Mouse (Mus musculus) heart, postnatal 36 days (tissue): Measurements from ENCODE around the gene Cd200r1. TPM values are rescaled to one million over a fixed set of nuclear protein-coding genes. Genes with fewer than 3 reads are reported as not detected.

Experiments
- DNase-seq, 2 experiments: peaks; one replicate each; pipeline ENCODE4 v3.0.0; 2021 to 2022
- intact Hi-C: fragments of 180-260 bp; cut with DNase I; formaldehyde crosslinking; loops from one replicate; pipeline ENCODE4 v1.15.1; 2025
- total RNA-seq, 2 experiments: library from RNA; stranded (reverse); gene quantifications; 2 replicates each; pipeline ENCODE4 v1.2.3; 2021

The Cd200r1 gene
- under 1 TPM in 1 of 2 experiments, not detected in 1; 0.41 TPM for total RNA-seq

DNA sequence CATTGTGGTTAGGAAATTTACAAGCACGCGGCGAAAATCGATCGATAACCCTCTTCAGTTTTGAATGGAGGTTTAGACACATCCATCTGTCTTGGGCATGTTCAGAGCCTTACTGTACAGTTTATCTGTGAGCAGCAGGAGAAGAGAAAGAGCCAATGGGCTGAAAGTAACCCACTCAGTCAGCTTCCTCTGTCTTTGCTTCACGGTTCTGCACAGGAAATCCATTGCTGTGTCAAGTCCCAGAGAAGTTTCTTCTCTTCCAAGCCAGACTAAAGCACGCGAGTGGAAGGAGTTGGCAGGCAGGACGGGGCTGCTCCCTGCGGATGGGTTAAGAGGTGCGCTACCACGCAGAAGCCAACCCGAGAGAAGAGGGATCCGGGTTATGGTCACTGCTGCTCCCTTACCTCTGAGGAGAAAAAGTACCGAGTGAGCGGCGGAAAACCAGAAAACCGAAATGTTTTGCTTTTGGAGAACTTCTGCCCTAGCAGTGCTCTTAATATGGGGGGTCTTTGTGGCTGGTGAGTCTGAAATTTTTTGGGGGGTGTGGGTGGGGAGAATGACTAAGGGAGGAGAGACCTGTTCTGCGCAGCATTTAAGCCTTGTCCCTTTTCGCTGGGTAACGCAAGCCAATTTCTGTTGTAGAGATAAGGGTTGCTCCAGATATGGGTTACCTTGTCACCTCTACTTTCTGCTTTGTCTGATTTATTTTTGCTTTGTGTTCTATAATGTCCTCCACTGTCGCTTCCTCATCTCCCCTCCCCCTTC lies at the start of gene Cd200r1:
Cd200r1 (plus strand) TSS at position 182 of the 765 bp plus-strand sequence.
- peak in 1 of 2 experiments; percentile 13 for DNase-seq
- intact Hi-C loops: loop anchor here (5.0 kb wide), 3 partner anchors 197 to 377 kb away; no protein-coding TSS in a partner anchor

DNA sequence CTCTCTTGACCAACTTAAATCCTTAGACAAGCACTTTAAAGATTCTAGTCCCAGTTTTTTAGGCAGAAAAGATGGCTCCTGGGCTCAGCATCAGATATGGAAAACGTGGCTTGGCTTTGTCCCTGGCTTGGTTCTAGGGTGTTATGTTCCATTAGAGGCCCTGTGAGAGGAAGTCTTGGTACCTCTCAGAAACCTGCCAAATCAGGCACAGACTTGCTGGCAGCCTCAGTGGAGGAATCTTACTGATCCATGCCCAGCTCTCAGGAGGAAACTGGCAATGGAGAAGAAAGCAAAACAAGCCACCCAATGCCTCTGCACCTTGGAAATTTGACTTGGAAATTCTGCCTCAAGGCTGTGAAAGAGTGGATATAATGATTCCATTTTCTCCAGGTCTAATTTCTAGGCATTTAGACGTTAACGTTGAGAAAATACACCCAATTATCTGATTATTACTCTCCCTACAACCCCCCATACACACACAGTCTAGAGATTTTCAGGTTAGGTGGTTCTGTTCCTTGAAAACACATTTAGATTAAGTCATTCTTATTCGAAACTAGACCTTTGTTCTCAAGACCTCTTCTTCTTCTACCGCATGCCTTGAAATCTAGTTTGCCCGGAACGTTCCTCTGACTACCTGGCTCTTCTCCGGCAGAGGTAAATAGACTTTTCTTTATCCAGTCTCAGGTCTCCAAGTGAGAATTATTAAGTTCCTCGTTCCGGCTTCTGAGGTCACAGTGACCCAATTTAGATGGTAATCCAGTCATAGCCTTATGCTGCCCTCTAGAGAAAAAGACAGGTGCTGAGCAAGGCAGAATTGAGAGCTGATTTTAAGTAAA lies 49.0 kb upstream of the Cd200r1 start:
- peak in 1 of 2 experiments; percentile 24 for DNase-seq
- intact Hi-C loops: loop anchor here (10.0 kb wide), 1 partner anchor 232 kb away; no protein-coding TSS in a partner anchor

DNA sequence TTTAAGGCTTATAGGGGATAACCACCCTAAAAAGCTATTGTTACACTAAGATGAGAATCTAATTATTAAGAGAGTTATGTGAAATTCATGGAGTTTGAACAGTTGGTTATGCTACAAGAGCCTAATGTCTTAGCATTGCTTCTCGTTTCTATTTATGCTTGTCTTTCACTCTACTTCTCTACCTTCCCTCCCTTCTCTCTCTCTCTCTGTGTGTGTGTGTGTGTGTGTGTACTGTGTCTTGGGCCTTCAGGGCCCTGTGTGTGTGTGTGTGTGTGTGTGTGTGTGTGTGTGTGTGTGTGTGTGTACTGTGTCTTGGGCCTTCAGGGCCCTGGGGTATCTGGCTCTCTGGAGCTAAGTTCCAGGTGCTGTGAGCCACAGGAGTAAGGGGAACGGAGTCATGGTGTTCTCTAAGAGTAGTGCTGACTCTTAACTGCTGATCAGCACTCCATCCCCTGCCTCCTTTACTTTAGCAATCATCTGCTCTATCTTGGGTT lies 48.3 kb upstream of the Cd200r1 start:
- no peak for DNase-seq
- intact Hi-C loops: loop anchor here (10.0 kb wide), 1 partner anchor 232 kb away; no protein-coding TSS in a partner anchor

DNA sequence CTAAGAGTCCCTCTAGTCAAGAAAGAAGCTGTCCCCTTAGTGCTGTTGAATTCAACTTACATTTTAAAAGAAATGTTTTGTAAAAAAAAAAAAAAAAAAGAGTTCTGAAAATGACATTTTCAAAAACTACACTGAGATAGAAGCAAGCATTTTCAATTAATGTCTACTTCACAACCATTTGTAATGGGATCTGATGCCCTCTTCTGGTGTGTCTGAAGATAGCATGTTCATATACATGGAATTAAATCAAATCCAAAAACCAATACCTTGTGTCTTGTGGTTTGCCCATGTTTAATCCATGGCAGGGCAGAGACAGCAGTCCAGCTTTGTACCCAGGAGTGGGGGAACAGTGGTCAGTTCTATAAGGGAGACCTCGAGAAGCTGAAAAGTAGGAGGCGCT lies 47.7 kb upstream of the Cd200r1 start:
- intact Hi-C loops: loop anchor here (10.0 kb wide), 1 partner anchor 233 kb away; no protein-coding TSS in a partner anchor
- no peak for DNase-seq

DNA sequence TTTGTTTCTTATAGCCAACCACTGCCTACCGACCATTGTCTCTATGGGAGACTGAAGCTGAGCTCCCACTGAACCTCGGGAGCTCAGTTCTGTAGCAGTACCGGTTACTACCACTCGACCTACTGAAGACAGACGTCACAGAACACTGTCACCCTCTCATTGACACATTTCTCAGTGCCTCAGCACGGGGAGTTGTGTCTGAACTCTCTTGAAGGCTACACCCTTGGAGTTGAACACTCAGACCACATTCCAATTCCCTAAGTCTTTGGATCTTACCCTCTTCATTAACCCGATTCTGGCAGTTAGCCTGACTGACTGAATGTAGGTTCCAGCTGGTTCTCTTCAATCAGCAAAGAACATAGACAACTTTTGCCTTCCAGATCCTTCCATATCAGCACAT lies 46.2 kb upstream of the Cd200r1 start:
- DNase-seq: no peak
- intact Hi-C loops: loop anchor here (10.0 kb wide), 1 partner anchor 235 kb away; no protein-coding TSS in a partner anchor

DNA sequence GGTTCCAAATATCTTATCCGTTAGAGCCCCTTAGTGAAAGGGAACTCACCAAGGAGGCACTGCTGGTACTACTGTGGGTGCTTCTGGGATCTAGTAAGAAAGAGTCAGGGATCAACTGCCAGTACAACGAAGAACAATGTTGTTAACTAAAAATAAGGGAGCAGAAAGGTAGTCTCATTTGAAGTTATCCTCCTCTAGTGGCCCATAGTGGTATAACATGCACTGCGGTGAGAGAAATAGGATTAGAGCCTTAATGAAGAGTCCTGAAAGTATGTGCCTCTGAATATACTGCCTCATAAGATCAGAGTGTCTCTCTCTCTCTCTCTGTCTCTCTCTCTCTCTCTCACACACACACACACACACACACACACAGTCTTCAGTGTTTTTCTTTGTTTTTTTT lies 45.0 kb upstream of the Cd200r1 start:
- DNase-seq: no peak
- intact Hi-C loops: loop anchor here (10.0 kb wide), 1 partner anchor 374 kb away; the partner anchor contains the start of gene Ccdc80

DNA sequence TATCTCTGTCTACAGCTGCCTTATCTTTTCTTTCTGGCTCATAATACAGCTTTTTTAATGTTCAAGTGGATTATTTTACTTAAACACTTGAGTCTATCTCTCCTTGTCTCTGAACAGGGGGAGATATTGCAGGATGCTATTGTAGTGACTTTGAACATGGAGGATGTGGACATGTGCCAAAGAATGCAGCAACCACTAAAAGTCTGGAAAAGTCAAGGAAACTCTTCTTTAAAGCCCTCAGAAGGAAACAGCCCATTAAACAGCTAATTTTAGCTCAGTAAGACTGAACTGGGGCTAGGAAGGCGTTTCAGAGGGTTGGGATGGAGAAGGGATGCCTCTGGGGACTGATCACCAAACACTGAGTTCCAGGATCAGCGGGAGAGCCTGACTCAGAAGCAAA lies 42.9 kb upstream of the Cd200r1 start:
- no peak for DNase-seq
- intact Hi-C loops: loop anchor here (10.0 kb wide), 1 partner anchor 372 kb away; the partner anchor contains the start of gene Ccdc80

DNA sequence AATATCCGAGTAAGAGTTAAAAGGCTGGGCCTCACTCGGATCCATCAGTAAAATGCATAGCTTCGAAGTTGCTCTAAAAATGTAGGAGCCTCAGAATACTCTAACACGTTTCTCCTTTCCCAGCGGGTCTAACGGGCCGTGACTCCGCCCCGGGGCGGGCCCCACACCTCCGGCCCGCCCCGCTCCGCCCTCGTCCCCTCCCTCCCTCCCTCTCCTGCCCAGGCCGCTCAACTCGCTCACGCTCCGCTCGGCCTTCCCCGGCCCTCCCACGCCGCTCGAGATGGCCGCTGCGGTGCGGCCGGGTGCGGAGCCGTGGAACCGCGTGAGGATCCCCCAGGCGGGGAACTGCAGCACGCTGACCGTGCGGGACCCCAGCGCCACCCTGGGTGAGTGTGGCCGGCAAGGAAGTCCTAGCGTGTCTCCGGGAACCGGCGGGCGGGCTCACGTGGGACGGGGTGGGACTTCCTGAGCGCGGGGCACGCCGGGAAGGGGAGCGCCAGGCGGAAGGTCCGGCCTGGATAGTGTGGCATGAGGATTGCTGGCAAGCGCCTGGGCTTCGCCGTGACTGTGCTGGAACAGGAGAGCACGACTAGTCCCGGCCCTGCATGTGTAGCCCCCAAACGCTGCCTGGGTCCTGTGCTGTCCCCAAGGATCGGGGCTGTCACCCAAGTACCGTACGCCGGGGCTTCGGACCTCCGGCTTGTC lies 41.3 kb upstream of the Cd200r1 start, which contains the start of gene Nepro:
Nepro (plus strand) TSS at position 219 of the 705 bp plus-strand sequence.
- intact Hi-C loops: loop anchor here (10.0 kb wide), 1 partner anchor 371 kb away; the partner anchor contains the start of gene Ccdc80

DNA sequence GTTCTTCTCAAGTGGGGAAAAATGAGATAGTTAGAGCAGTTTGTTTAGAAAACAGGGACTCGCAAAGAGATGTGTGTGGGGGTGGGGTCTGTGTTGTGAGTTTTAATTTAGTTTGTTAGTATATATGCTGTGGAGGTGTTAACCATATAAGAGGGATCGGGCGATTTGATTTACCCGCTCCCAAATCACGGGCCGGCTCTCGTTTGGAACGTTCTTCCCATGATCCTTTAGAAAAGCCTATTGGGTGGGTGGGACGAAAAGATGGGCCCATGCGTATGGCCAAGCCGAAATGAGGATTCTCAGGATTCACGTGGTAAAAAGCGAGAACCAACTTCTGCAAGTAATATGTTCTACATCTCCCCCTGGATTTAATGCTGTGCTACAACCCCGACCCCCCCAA lies 40.7 kb upstream of the Cd200r1 start:
- DNase-seq: peak in 1 of 2 experiments; percentile 13
- intact Hi-C loops: loop anchor here (10.0 kb wide), 1 partner anchor 370 kb away; the partner anchor contains the start of gene Ccdc80

More for the DNA sequence above, 41.3 kb upstream of the Cd200r1 start, which contains the start of gene Nepro:
- DNase-seq: peak; percentile 95 to 99

DNA sequence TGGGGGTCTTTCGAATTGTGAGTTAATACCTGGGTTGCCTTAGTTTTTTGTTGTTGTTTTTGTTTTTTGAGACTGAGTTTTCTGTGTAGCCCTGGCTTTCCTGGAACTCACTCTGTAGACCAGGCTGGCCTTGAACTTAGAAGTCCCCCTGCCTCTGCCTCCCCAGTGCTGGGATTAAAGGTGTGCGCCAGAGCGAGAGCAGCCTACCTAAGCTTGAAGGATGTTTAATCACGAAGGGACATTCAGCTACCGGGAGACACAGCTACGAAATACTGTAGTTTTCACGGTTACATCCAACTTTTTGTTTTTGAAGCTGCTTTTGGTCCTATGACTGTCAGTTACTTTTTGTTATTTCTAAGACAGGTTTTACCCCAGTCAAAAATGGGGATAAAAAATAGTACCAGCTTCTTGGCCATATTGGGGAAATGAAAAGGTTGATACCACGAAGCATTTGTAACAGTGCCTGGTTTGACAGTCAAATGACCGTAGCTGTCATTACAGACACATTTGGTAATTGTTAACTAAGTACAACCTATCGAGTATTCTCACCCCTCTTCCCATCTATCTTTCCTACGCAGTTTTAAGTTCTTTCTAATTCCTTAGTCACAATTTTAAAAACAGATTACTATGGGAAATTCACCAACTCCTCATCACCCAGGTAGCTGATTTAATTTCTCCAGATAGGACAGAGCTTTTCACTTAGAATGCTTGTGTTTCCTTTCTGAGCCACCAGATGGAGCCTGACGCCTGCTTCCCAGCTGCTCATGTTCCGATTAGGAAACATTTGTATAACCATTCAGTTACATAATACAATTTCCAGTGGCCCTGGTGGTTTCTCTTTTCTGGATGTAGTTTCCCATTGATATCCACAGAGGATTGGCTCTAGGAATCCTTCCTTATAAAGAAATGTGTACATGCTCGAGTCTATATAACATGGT lies 40.0 kb upstream of the Cd200r1 start:
- intact Hi-C loops: loop anchor here (10.0 kb wide), 1 partner anchor 369 kb away; the partner anchor contains the start of gene Ccdc80
- DNase-seq: peak; percentile 72 to 75

DNA sequence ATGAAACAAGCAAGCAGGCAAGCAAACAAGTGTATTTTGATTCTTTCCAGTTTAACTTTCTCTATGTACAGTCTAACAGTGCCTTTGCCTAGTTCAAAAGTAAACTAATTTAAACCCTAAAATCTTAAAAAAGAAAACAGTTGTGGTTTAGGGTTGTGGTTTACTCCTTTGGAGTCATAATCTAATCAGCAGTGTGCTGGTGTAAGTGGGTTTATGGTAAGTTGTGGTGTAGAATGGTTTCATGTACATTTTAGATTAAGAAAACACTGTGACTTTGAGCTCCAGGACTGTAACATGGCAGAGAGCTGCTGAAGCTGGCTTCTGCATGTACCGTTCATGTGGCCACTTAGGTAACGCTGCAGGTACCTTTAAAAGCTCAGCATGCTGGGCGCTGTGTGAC lies 38.0 kb upstream of the Cd200r1 start:
- no peak for DNase-seq
- intact Hi-C loops: loop anchor here (10.0 kb wide), 1 partner anchor 367 kb away; the partner anchor contains the start of gene Ccdc80

DNA sequence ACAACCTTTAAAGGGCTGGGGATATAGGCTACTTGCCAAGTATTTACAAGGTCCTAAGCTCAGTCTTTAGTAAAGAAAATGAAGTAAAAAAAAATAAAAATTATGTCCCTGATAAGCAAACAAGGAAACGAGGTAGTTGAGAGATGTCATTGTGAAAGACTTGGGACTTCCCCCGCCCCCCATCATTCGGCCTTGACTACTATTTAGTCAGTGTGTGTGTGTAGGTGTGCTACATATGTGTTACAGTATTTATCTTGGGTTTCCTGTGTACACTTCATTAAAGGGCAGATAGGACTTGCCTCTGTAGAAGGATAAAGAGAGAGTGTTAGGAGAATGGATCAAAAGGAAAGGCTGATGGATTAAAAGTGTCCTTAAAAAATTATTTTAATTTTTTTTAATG lies 31.5 kb upstream of the Cd200r1 start:
- DNase-seq: no peak
- intact Hi-C loops: no loop called here

DNA sequence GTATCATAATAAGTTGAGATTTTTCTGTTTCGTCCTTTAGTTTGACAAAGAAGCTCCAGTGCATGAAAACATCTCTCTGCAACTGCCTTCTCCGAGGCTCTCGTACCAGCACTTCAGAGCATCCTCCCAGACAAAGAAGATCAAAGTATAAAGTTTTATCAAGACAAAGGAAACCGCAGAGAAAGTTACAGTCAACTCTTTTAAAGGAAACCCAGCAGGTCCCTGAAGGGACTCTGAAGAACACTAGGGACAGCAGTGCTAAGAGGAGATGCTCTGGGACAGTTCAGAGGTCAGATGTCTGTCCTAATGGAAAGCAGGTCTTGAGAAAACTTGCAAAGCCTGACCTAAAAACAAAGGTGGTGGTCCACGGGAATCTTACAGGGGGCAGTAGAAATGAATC lies 29.9 kb upstream of the Cd200r1 start:
- intact Hi-C loops: no loop called here
- DNase-seq: no peak

DNA sequence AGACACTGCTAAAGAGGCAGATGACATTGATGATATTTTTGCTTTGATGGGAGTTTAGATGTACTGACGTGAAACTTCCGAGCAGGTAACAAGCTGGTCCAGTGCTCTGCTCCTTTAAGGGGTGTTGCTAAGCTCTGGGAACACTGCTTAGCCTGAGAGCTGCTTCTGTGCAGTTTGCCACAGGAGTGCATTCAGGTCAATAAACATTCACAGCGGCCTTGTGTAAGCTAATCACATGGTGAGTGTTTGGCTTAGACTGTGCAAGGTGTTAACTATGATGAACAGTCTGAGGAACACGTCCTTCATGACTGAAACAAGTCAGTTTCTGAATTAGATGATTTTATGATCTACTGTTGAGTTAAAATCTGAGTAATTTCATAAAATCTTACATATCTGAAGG lies 29.4 kb upstream of the Cd200r1 start:
- intact Hi-C loops: no loop called here
- no peak for DNase-seq

DNA sequence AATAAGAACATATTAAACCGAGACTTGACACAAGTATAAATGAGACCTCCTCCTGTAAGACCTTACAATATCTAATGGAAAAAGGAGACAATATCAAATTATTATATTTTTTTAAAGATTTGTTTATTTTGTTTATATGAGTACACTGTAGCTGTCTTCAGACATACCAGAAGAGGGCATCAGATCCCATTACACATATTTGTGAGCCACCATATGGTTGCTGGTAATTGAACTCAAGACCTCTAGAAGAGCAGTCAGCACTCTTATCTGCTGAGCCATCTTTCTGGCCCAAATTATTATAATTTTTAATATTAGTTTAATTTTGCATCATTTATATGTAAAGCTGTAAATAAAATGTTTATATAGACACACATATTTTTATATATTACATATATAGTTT lies 22.8 kb upstream of the Cd200r1 start:
- intact Hi-C loops: loop anchor here (2.0 to 10.0 kb wide), 2 partner anchors 14 to 1752 kb away; partner anchors contain the start of gene Nectin3
- DNase-seq: no peak

DNA sequence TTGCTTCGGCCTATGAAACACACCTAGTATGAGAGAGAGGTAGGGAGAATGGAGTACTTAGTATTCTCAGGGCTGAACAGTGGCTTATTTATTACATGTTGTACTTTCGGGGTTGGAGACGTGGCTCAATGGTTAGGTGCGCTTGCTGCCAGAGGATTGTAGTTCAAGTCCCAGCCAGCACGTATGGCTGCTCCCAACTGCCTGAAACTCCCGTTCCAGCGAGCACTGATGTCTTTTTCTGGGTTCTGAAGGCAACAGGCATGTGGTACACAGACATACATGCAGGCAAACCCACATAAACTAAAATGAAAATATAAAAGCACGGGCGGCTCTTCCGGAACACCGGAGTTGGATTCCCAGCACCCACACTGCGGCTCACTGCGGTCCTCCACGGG lies 20.1 kb upstream of the Cd200r1 start:
- DNase-seq: no peak
- intact Hi-C loops: loop anchor here (10.0 kb wide), 1 partner anchor 1749 kb away; the partner anchor contains the start of gene Nectin3

DNA sequence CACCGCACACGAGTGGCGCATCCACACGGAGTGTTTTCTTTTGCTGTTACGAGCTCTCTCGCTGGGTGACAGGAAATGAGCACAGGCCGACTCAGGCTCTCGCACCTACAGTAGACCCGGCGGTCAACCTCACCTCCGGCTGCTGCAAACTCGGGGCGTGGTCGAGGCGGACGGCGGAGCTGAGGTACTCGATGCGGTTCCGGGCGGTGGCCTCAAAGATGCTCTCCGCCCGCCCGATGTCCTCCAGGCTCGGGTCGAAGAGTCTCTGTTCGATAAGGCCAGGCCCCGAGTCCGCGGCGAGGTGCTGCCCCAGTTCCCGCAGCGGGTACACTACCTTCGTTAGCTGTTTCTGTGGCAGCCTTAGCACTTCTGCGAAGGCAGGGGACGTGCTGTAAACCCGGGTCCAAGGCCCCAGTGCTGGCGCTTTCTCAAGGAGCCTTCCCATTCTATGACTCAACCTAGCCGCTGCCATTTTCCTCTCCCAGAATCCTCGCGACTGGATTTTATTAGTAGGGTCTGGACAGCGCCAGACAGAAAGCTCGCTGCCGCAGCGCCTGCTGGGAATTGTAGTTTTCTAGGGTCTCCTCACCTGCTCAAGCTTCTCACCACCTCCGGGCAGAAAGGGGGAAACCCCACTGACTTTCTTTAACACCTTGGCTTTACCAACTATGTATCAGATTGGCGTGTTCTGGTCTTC lies 19.5 kb upstream of the Cd200r1 start, which contains the start of gene Gtpbp8:
Gtpbp8 (minus strand) TSS at position 498 of the 697 bp plus-strand sequence.
- peak; percentile 79 to 81 for DNase-seq
- intact Hi-C loops: loop anchor here (10.0 kb wide), 1 partner anchor 1749 kb away; the partner anchor contains the start of gene Nectin3

DNA sequence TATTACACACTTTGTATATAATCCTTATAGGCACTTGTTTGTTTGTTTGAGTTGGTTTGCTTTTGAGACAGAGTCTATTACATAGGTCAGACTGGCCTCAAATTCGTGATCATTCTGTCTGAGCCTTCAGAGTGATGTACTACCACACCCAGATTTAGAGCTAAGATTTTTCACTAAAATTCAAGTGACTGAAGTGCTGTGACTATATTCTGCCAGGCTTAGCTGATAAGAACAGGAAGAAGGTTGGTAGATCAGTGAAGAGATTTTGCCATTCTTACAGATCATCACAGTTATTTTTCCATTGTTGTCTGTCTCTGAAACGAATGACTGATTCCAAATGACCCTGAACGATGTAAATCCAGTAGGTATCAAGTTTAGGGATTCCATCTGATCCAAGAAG lies 17.5 kb upstream of the Cd200r1 start:
- no peak for DNase-seq
- intact Hi-C loops: loop anchor here (10.0 kb wide), 1 partner anchor 1747 kb away; the partner anchor contains the start of gene Nectin3
